Mouse (Mus musculus): Measurements from ENCODE around the gene Cish.
A peak's percentile ranks its signal among the peaks of the same experiment; 100 is the strongest.

Gene Cish

GRCm38 (mm10) chr9:107296016-107296040 lies at the start of gene Cish:
Gene Cish (plus strand): TSS chr9:107296026.
- DNase-seq: no peak

GRCm38 (mm10) chr9:107246170-107246569 lies 49.7 kb upstream of the Cish start:
- no peak for DNase-seq

GRCm38 (mm10) chr9:107249154-107249553 lies 46.7 kb upstream of the Cish start:
- no peak for DNase-seq

GRCm38 (mm10) chr9:107250416-107251337 lies 45.1 kb upstream of the Cish start:
- no peak for DNase-seq

- peak; percentile 52 for DNase-seq
These were observed 43.7 kb upstream of the Cish start for GRCm38 (mm10) chr9:107252164-107252563.

- peak; percentile 48 for DNase-seq
These were observed 41.4 kb upstream of the Cish start for GRCm38 (mm10) chr9:107254476-107254875.

- peak; percentile 63 for DNase-seq
These were observed 40.9 kb upstream of the Cish start for GRCm38 (mm10) chr9:107254925-107255324.

- DNase-seq: no peak
These were observed 40.2 kb upstream of the Cish start for GRCm38 (mm10) chr9:107255596-107255995.

GRCm38 (mm10) chr9:107259571-107259970 lies 36.3 kb upstream of the Cish start:
- DNase-seq: no peak

- DNase-seq: no peak
These were observed 35.4 kb upstream of the Cish start for GRCm38 (mm10) chr9:107260429-107260828.

GRCm38 (mm10) chr9:107260836-107261235 lies 35.0 kb upstream of the Cish start:
- DNase-seq: no peak

GRCm38 (mm10) chr9:107261792-107262191 lies 34.0 kb upstream of the Cish start:
- DNase-seq: no peak

GRCm38 (mm10) chr9:107262375-107262774 lies 33.5 kb upstream of the Cish start:
- no peak for DNase-seq

- no peak for DNase-seq
These were observed 31.9 kb upstream of the Cish start for GRCm38 (mm10) chr9:107263912-107264311.

GRCm38 (mm10) chr9:107264731-107265130 lies 31.1 kb upstream of the Cish start:
- no peak for DNase-seq

- DNase-seq: no peak
These were observed 28.8 kb upstream of the Cish start for GRCm38 (mm10) chr9:107267028-107267427.

- DNase-seq: no peak
These were observed 28.0 kb upstream of the Cish start for GRCm38 (mm10) chr9:107267721-107268402.

- no peak for DNase-seq
These were observed 26.1 kb upstream of the Cish start for GRCm38 (mm10) chr9:107269772-107270171.

GRCm38 (mm10) chr9:107271177-107271938 lies 24.5 kb upstream of the Cish start:
- DNase-seq: no peak

GRCm38 (mm10) chr9:107272284-107272683 lies 23.5 kb upstream of the Cish start:
- DNase-seq: no peak

GRCm38 (mm10) chr9:107273184-107273583 lies 22.6 kb upstream of the Cish start:
- DNase-seq: no peak

GRCm38 (mm10) chr9:107274751-107275150 lies 21.1 kb upstream of the Cish start:
- no peak for DNase-seq

- no peak for DNase-seq
These were observed 20.1 kb upstream of the Cish start for GRCm38 (mm10) chr9:107275710-107276109.

- DNase-seq: no peak
These were observed 18.2 kb upstream of the Cish start for GRCm38 (mm10) chr9:107277603-107278002.

Data from kidney, postnatal 10 days (tissue).